Mouse (Mus musculus): ENCODE data around the gene Cse1l. TPM values are rescaled to one million over a fixed set of nuclear protein-coding genes. Genes with fewer than 3 reads are reported as not detected.
A peak's percentile ranks its signal among the peaks of the same experiment; 100 is the strongest.

Cse1l gene
- polyA plus RNA-seq, 1 experiment from 2014 or later = 117 TPM

- no peak overlapping the region for H3K4me2 ChIP-seq (ENCODE audit: low read depth, low read length)
- H3K4me3 ChIP-seq (ENCODE audit: low read depth, low read length) = no peak overlapping the region
- no peak overlapping the region for H3K9ac ChIP-seq (replicated peaks; ENCODE audit: low read depth, low read length)
- H3K4me1 ChIP-seq (ENCODE audit: control insufficient read depth, insufficient read depth, low read length) = 0 out of 2 replicates have a peak, but pooled peaks cover 6% of the 10 kb centered on the region
- no peak overlapping the region for H3K27ac ChIP-seq (ENCODE audit: low read depth, low read length)
- no peaks in the 10 kb centered on the region for H3K27me3 ChIP-seq (ENCODE audit: control insufficient read depth, insufficient read depth, low read length)
- H3K36me3 ChIP-seq (ENCODE audit: control insufficient read depth, insufficient read depth, low read length) = no peaks in the 10 kb centered on the region
- no peaks in the 10 kb centered on the region for H3K9me3 ChIP-seq (ENCODE audit: control insufficient read depth, low read length)
- 77% methylated on average over 6 of the region's 6 CpGs for WGBS
- no peak for ATAC-seq (ENCODE audit: low read depth)
Observed at GRCm38 (mm10) chr2:166974177-166974872, 68.5 kb downstream of the Cse1l start.

- Histone ChIP-seq H3K9ac (replicated peaks; ENCODE audit: low read depth, low read length) (no peak overlapping the region), H3K36me3 (ENCODE audit: control insufficient read depth, insufficient read depth, low read length) (no peaks in the 10 kb centered on the region), H3K9me3 (ENCODE audit: control insufficient read depth, low read length) (no peaks in the 10 kb centered on the region), H3K4me3 (ENCODE audit: low read depth, low read length) (no peak overlapping the region), H3K4me2 (ENCODE audit: low read depth, low read length) (no peak overlapping the region), H3K27ac (ENCODE audit: low read depth, low read length) (no peak overlapping the region), H3K4me1 (ENCODE audit: control insufficient read depth, insufficient read depth, low read length) (0 out of 2 replicates have a peak, but pooled peaks cover 6% of the 10 kb centered on the region), H3K27me3 (ENCODE audit: control insufficient read depth, insufficient read depth, low read length) (no peaks in the 10 kb centered on the region)
- WGBS = 70% methylated on average over 3 of the region's 3 CpGs
- ATAC-seq (ENCODE audit: low read depth) = no peak
Observed at GRCm38 (mm10) chr2:166976356-166976755, 70.5 kb downstream of the Cse1l start.

- H3K36me3 ChIP-seq (ENCODE audit: control insufficient read depth, insufficient read depth, low read length) = no peaks in the 10 kb centered on the region
- no peak for ATAC-seq (ENCODE audit: low read depth)
- no peak overlapping the region for H3K4me2 ChIP-seq (ENCODE audit: low read depth, low read length)
- H3K27ac ChIP-seq (ENCODE audit: low read depth, low read length) = no peak overlapping the region
- H3K27me3 ChIP-seq (ENCODE audit: control insufficient read depth, insufficient read depth, low read length) = no peaks in the 10 kb centered on the region
- H3K4me1 ChIP-seq (ENCODE audit: control insufficient read depth, insufficient read depth, low read length) = 0 out of 2 replicates have a peak, but pooled peaks cover 6% of the 10 kb centered on the region
- H3K9me3 ChIP-seq (ENCODE audit: control insufficient read depth, low read length) = no peaks in the 10 kb centered on the region
- no peak overlapping the region for H3K9ac ChIP-seq (replicated peaks; ENCODE audit: low read depth, low read length)
- no peak overlapping the region for H3K4me3 ChIP-seq (ENCODE audit: low read depth, low read length)
- WGBS = 68% methylated on average over 3 of the region's 3 CpGs
Observed at GRCm38 (mm10) chr2:166977490-166977889, 71.7 kb downstream of the Cse1l start.

GRCm38 (mm10) chr2:166980161-166980560 is 74.3 kb downstream of the Cse1l start:
- WGBS = 86% methylated on average over 2 of the region's 2 CpGs
- 0 out of 2 replicates have a peak, but pooled peaks cover 6% of the 10 kb centered on the region for H3K4me1 ChIP-seq (ENCODE audit: control insufficient read depth, insufficient read depth, low read length)
- no peak for ATAC-seq (ENCODE audit: low read depth)

GRCm38 (mm10) chr2:166983351-166983894 is 77.6 kb downstream of the Cse1l start:
- Histone ChIP-seq H3K27me3 (ENCODE audit: control insufficient read depth, insufficient read depth, low read length) (no peaks in the 10 kb centered on the region), H3K9ac (replicated peaks; ENCODE audit: low read depth, low read length) (no peak overlapping the region), H3K36me3 (ENCODE audit: control insufficient read depth, insufficient read depth, low read length) (no peaks in the 10 kb centered on the region), H3K4me3 (ENCODE audit: low read depth, low read length) (no peak overlapping the region), H3K9me3 (ENCODE audit: control insufficient read depth, low read length) (no peaks in the 10 kb centered on the region), H3K4me2 (ENCODE audit: low read depth, low read length) (no peak overlapping the region), H3K27ac (ENCODE audit: low read depth, low read length) (no peak overlapping the region), H3K4me1 (ENCODE audit: control insufficient read depth, insufficient read depth, low read length) (no peaks in the 10 kb centered on the region)
- WGBS = 90% methylated on average over 4 of the region's 4 CpGs
- no peak for ATAC-seq (ENCODE audit: low read depth)

More at GRCm38 (mm10) chr2:166980161-166980560, 74.3 kb downstream of the Cse1l start:
- H3K4me3 ChIP-seq (ENCODE audit: low read depth, low read length) = no peak overlapping the region
- H3K27me3 ChIP-seq (ENCODE audit: control insufficient read depth, insufficient read depth, low read length) = no peaks in the 10 kb centered on the region
- H3K36me3 ChIP-seq (ENCODE audit: control insufficient read depth, insufficient read depth, low read length) = no peaks in the 10 kb centered on the region
- no peak overlapping the region for H3K4me2 ChIP-seq (ENCODE audit: low read depth, low read length)
- H3K9ac ChIP-seq (replicated peaks; ENCODE audit: low read depth, low read length) = no peak overlapping the region
- H3K9me3 ChIP-seq (ENCODE audit: control insufficient read depth, low read length) = no peaks in the 10 kb centered on the region
- no peak overlapping the region for H3K27ac ChIP-seq (ENCODE audit: low read depth, low read length)

- Histone ChIP-seq H3K4me2 (ENCODE audit: low read depth, low read length) (no peak overlapping the region), H3K27me3 (ENCODE audit: control insufficient read depth, insufficient read depth, low read length) (no peaks in the 10 kb centered on the region), H3K4me1 (ENCODE audit: control insufficient read depth, insufficient read depth, low read length) (peaks cover 28% of the 10 kb centered on the region), H3K4me3 (ENCODE audit: low read depth, low read length) (no peak overlapping the region), H3K36me3 (ENCODE audit: control insufficient read depth, insufficient read depth, low read length) (no peaks in the 10 kb centered on the region), H3K9me3 (ENCODE audit: control insufficient read depth, low read length) (no peaks in the 10 kb centered on the region), H3K9ac (replicated peaks; ENCODE audit: low read depth, low read length) (no peak overlapping the region), H3K27ac (ENCODE audit: low read depth, low read length) (no peak overlapping the region)
- no peak for ATAC-seq (ENCODE audit: low read depth)
- 91% methylated on average over 7 of the region's 7 CpGs for WGBS
Observed at GRCm38 (mm10) chr2:166990861-166991260, 85.0 kb downstream of the Cse1l start.

- ATAC-seq (ENCODE audit: low read depth) = no peak
- no peak overlapping the region for H3K4me2 ChIP-seq (ENCODE audit: low read depth, low read length)
Observed at GRCm38 (mm10) chr2:166991945-166992344, 86.1 kb downstream of the Cse1l start.

GRCm38 (mm10) chr2:166995021-166995795 is 89.4 kb downstream of the Cse1l start:
- Histone ChIP-seq H3K9me3 (ENCODE audit: control insufficient read depth, low read length) (no peaks in the 10 kb centered on the region), H3K36me3 (ENCODE audit: control insufficient read depth, insufficient read depth, low read length) (no peaks in the 10 kb centered on the region), H3K27me3 (ENCODE audit: control insufficient read depth, insufficient read depth, low read length) (no peaks in the 10 kb centered on the region), H3K4me1 (ENCODE audit: control insufficient read depth, insufficient read depth, low read length) (peaks cover 32% of the 10 kb centered on the region), H3K9ac (replicated peaks; ENCODE audit: low read depth, low read length) (peak overlapping the region; percentile 98), H3K4me2 (ENCODE audit: low read depth, low read length) (peak overlapping the region; percentile 82), H3K27ac (ENCODE audit: low read depth, low read length) (peak overlapping the region; percentile 98), H3K4me3 (ENCODE audit: low read depth, low read length) (peak overlapping the region; percentile 96)
- WGBS = 4% methylated on average over 28 of the region's 28 CpGs
- peak; percentile 36 for ATAC-seq (ENCODE audit: low read depth)

More at GRCm38 (mm10) chr2:166991945-166992344, 86.1 kb downstream of the Cse1l start:
- no peaks in the 10 kb centered on the region for H3K9me3 ChIP-seq (ENCODE audit: control insufficient read depth, low read length)
- no peaks in the 10 kb centered on the region for H3K27me3 ChIP-seq (ENCODE audit: control insufficient read depth, insufficient read depth, low read length)
- H3K4me1 ChIP-seq (ENCODE audit: control insufficient read depth, insufficient read depth, low read length) = peaks cover 32% of the 10 kb centered on the region
- no peak overlapping the region for H3K9ac ChIP-seq (replicated peaks; ENCODE audit: low read depth, low read length)
- no peaks in the 10 kb centered on the region for H3K36me3 ChIP-seq (ENCODE audit: control insufficient read depth, insufficient read depth, low read length)
- H3K27ac ChIP-seq (ENCODE audit: low read depth, low read length) = no peak overlapping the region
- no peak overlapping the region for H3K4me3 ChIP-seq (ENCODE audit: low read depth, low read length)

Data from neural tube, embryonic 14.5 days (tissue).